In the genomic region with DNA sequence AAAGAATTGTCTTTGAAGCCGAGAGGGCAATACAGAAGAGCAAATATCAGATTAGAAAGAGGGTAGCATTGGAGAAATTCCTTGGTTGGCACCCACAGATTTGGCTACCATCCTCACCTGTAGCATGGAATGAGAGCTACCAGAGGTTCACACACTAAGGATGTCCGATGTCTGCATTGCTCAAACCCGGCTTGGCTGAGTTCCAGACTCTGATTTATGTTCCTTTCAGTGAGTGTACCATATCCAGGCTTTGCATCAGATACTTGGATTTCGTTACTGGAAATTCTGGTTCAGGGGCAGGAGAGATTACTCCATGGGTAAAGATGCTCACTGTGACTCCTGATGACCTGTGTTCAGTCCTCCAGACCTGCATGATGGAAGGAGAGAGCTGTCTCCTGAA, we compare ENCODE assay signal across 26 mouse cellular contexts. TPM values are rescaled to one million over a fixed set of nuclear protein-coding genes. Genes with fewer than 3 reads are reported as not detected.
A peak's percentile ranks its signal among the peaks of the same experiment; 100 is the strongest.
DNase-seq lines count a peak whose midpoint lies in the region; ATAC-seq lines count a peak whose summit lies in the region.
"Had no signal": no experiment of that assay in that cellular context is flagged by ENCODE, and none has a peak within 500 bp of the region (broad histone marks: within the 10 kb centered on the region; RNA-seq: fewer than 3 reads in every experiment).

No protein-coding gene starts in this region.

- no peaks in the 10 kb centered on the region for H3K27me3 ChIP-seq in forebrain, embryonic 14.5 days (replicated peaks; ENCODE audit: control insufficient read depth, insufficient read depth, low read length)
- H3K27me3 ChIP-seq: embryonic facial prominence, embryonic 13.5 days; forebrain, embryonic 15.5 days; heart, embryonic 13.5 days had no signal

- no peak overlapping the region for H3K4me2 ChIP-seq in forebrain, embryonic 14.5 days (ENCODE audit: low read length)
- H3K4me2 ChIP-seq: embryonic facial prominence, embryonic 13.5 days; forebrain, embryonic 15.5 days; heart, embryonic 13.5 days; hindbrain, embryonic 14.5 days had no signal

- H3K4me3 ChIP-seq in forebrain, embryonic 14.5 days (ENCODE audit: low read depth, low read length): no peak overlapping the region
- H3K4me3 ChIP-seq: embryonic facial prominence, embryonic 13.5 days; forebrain, embryonic 15.5 days; heart, adult 2 months; heart, embryonic 10.5 days; heart, embryonic 13.5 days had no signal

- no peak overlapping the region for H3K9ac ChIP-seq in forebrain, embryonic 14.5 days (ENCODE audit: low read length)
- H3K9ac ChIP-seq: embryonic facial prominence, embryonic 13.5 days; forebrain, embryonic 15.5 days; heart, embryonic 13.5 days; hindbrain, embryonic 14.5 days had no signal

- no peaks in the 10 kb centered on the region for H3K9me3 ChIP-seq in forebrain, embryonic 14.5 days (replicated peaks; ENCODE audit: control insufficient read depth, low read length)
- H3K9me3 ChIP-seq: embryonic facial prominence, embryonic 13.5 days; forebrain, embryonic 15.5 days; heart, embryonic 10.5 days; heart, embryonic 13.5 days had no signal

- peak; percentile 73 for DNase-seq in heart, adult 11 months
- DNase-seq in heart, adult 18-20 months: no peak
- peak; percentile 6 for DNase-seq in urinary bladder, postnatal 25 days (ENCODE audit: low spot score)
- DNase-seq in urinary bladder, postnatal 4 days (ENCODE audit: low spot score in 2 of 2): no peak
- DNase-seq in fat pad, adult 2 months (ENCODE audit: extremely low read depth, low read depth, low spot score): peak; percentile 93
- no peak for DNase-seq in gastrocnemius, postnatal 10 days
- DNase-seq in forebrain, embryonic 14.5 days (ENCODE audit: low spot score): no peak
- DNase-seq: adrenal gland, postnatal 10 days; adrenal gland, postnatal 36 days; cerebellum, adult 18-20 months; cerebellum, adult 9-10 months; cerebellum, postnatal 25 days; gastrocnemius, postnatal 36 days; heart, adult 2 months; heart, postnatal 14 days; heart, postnatal 4 days had no signal

- WGBS in forebrain, embryonic 14.5 days: 81% methylated on average over 4 of the region's 4 CpGs

- H3K4me1 ChIP-seq in forebrain, embryonic 14.5 days (ENCODE audit: control insufficient read depth, insufficient read depth, low read length): no peaks in the 10 kb centered on the region
- H3K4me1 ChIP-seq: embryonic facial prominence, embryonic 13.5 days; forebrain, embryonic 15.5 days; heart, embryonic 10.5 days; heart, embryonic 13.5 days had no signal

- no peak for ATAC-seq in forebrain, embryonic 14.5 days
- ATAC-seq: CD4-positive, CD25-positive, alpha-beta regulatory T cell, adult 4 months; forebrain, embryonic 15.5 days; hindbrain, postnatal 0 days; inflammation-experienced regulatory T-cells, adult 6 months; intestine, embryonic 16.5 days; Patski had no signal

- H3K36me3 ChIP-seq in forebrain, embryonic 14.5 days (ENCODE audit: control insufficient read depth, insufficient read depth, low read length): no peaks in the 10 kb centered on the region
- H3K36me3 ChIP-seq: embryonic facial prominence, embryonic 13.5 days; forebrain, embryonic 15.5 days; heart, embryonic 10.5 days; heart, embryonic 13.5 days had no signal

- H3K27ac ChIP-seq in forebrain, embryonic 14.5 days (ENCODE audit: low read depth, low read length): no peak overlapping the region
- H3K27ac ChIP-seq: embryonic facial prominence, embryonic 13.5 days; forebrain, embryonic 15.5 days; heart, adult 2 months; heart, embryonic 10.5 days; heart, embryonic 13.5 days; hindbrain, embryonic 14.5 days; hindbrain, postnatal 0 days had no signal

RNA-seq across cellular contexts. Expression of a gene that starts 13.9 kb away (rescaled TPM):
- total RNA-seq in heart, adult 18-20 months (2021): 10 to 100 TPM; 25.5 to 28.4 TPM
- 10 to 100 TPM; 28.5 to 35.4 TPM for total RNA-seq in gastrocnemius, postnatal 10 days (2021)
- 86.1 and 87.6 TPM in 2 replicates for polyA plus RNA-seq in forebrain, embryonic 14.5 days (2014; fragmentation: Nextera tagmentation; extraction: Ambion mirVana)

Comparison
In these comparisons a context has a peak if more than half of its experiments do, and no peak if none do; other contexts are left out.
1. DNase-seq: peak in heart, adult 11 months (single experiment), urinary bladder, postnatal 25 days (single experiment) and fat pad, adult 2 months (single experiment); none in heart, adult 18-20 months (0 of 2), urinary bladder, postnatal 4 days (0 of 2), gastrocnemius, postnatal 10 days (single experiment) and forebrain, embryonic 14.5 days (single experiment).